Mouse (Mus musculus) gastrocnemius, adult 18-20 months (tissue): ENCODE results near the gene Rexo2. TPM values are rescaled to one million over a fixed set of nuclear protein-coding genes. Genes with fewer than 3 reads are reported as not detected.
A peak's percentile ranks its signal among the peaks of the same experiment; 100 is the strongest.
"Not testable (repeated sequence)": the region's sequence is repeated elsewhere in the genome, so short reads cannot be mapped to it uniquely, and the experiment has no call there.

Experiments used
- DNase-seq: peaks from one replicate; pipeline ENCODE4 v3.0.0; 2021; ENCODE audit warnings: low spot score
- total RNA-seq, 2 experiments: library from RNA; stranded (reverse); gene quantifications; 2 replicates each; pipeline ENCODE4 v1.2.3; 2021

Gene Rexo2
- total RNA-seq, 2 experiments from 2014 or later, result 65.9 to 69.0 TPM

DNA sequence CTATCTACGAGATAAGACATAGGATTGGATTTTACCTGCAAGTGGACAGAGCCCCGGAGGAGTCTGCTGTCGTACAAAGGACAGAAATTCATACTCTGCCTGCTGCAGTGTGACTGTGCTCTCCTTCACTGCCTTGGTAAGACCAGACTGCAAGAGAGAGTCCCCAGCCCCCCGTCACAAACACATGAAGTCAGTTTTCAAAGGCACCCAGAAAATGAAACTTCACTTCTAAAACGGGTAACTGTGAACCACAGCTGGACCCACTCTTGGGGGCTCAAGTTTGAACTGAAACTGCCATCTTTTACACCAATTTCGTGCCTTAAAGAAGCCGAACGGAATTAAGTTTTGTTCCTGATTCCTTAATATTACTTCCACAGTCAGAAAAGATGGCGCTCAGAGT lies 6.1 kb downstream of the Rexo2 start:
- no peak for DNase-seq

DNA sequence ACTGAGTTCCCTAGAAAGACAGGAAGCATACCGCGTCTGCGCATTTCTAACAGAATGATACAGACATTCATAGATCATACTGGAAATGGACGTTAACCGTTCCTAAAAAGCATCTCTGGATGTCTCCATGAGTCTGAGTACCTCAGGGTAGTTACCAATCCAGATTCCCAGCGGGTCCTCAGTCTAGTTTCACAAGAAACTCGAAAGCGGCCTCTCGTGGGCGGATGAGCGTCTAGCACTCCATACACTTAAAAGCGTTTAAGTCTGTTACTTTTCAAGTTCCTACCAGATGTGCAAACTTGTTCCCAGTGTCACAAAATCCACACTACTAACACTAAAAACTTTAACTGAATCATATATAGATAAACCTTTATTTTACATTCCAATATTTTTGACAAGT lies 7.3 kb downstream of the Rexo2 start:
- DNase-seq, result no peak

DNA sequence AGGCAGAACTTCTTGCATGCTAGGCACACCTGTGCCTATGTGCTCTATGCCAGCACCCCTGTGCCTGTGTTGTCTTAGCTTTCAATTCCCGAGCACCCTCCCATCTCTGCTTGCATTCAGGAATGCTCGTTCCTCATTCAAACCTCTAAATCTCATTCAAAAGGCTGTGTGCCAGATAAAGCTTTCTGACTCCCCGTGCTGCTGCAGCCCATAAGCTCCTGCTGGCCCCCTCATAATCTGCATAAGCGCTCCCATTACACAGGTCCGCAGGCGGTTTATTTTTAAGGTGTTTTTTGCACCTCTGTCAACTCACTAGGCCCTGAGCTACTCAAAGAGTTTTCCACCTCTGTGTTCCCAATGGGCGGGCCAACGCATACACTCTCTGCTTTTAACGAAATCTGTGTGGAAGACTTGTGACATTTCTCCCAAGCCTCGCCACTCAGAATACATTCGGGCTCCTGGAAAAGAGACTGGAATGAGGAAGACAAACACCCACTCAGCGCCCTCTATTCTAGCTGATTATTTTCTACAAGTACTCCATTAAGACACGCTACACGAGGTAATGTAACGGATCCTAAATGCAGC lies 7.9 kb downstream of the Rexo2 start:
- DNase-seq, result no peak

DNA sequence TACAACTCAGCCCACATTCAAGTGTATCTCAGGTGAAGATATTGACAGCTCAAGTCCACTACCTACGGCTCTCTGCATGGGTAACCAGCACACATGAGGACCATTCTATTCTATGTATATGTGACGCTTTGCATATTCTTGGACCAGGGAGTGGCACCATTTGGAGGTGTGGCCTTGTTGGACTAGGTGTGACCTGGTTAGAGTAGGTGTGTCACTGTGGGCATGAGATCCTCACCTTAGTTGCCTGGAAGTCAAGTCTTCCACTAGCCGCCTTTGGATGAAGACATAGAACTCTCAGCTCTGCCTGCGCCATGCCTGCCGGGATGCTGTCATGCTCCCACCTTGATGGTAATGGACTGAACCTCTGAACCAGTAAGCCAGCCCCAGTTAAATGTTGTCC lies 13.0 kb downstream of the Rexo2 start:
- DNase-seq, result not testable (repeated sequence)

DNA sequence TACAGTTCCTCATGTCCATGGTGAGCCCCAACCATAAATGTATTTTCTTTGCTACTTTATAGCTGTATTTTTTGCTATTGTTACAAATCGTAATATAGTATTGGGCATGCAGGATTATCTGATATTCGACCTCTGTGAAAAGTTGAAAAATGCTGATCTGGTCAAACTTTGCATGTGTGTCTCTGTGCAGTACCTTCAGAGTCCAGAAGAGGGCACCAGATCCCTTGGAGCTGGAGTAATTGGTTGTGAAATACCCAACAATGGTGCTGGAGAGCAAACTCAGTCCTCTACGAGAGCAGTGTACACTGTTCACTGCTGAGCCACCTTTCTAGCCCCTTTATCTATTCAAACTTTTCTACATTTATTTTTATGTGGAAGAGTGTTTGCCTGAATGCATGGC lies 13.6 kb downstream of the Rexo2 start:
- peak; percentile 78 for DNase-seq

DNA sequence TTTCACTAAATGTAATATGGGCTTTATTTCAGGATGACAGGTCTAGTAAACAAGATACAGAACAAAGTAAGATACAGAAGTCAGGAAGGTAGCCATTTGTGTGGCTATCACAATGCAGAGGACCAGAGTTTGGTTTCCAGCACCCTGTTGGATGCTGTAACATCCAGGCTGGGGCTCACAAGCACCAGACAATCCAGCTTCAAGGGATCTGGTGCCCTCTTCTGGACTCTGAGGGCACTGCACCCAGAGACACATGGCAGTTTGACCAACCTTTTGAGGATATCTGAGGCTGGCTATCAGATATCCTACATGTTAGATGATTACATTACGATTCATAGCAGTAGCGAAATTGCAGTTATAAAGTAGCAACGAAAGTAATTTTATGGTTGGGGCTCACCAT lies 14.8 kb downstream of the Rexo2 start:
- no peak for DNase-seq

DNA sequence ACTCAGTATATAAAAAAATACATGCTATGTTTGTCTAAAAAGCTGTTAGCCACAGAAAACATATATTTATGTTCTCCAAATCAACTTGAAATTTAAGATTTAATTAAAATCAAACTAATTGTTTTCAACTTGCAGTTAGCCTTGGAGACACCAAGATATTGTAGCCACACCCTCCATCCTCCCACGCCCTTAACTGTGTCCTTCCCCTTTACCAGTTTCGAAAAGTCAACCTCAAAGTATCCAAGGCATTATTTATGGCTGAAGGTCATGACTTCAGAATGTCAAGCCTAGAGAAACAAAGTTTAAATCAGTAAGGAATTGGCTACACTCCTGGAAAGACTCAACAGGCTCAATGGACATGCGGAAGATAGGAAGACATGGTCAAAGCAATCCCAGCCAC lies 18.9 kb downstream of the Rexo2 start:
- no peak for DNase-seq

DNA sequence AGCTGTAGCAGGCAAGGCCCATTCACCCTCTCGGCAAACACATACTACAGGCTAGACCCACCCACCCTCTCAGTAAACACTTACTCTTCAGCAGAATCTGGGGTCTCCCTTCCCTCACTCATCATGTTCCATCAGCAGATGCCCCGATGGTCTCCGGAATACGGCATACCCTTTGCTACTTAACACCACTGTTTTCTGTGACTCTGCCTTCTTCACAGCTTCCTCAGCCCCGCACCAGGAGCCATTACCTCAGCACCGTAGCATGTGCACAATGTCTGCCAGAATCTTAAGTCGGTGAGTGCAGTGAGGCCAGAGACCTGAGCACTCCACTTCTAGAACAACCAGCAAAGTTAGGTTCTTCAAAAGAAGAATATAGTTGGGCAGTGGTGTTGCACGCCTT lies 19.7 kb downstream of the Rexo2 start:
- DNase-seq, result no peak

DNA sequence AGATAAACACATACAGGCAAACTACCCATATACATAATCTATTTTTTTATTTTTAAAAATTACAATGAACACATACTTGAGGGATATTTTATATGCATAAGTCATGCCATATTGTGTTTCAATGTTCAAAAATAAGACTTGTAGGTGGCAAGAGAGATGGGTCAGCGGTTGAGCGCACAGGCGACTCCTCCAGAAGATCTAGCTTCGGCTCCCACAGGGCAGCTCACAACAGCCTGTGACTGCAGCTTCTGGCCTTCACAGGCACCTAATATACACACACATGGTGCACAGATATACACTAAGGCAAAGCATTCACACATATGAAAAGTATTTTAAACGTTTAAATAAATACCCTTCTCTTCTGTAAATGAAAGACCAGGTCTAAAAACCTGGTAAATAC lies 21.0 kb downstream of the Rexo2 start:
- DNase-seq, result no peak

DNA sequence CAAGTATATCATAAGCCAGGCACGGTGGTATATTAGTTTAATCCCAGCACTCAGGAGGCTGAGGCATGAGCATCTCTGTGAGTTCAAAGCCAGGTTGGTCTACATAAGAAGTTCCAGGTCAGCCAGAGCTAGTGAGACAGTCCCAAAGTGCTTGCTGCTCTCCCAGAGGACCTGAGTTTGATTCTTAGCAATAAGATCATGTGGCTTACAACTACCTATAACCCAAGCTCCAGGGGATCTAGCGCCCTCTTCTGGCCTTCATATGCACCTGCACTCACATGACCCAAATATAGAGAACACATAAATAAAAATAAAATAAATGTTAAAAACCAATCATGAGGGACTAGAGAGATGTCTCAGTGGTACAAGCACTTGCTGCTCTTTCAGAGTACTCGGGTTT lies 21.5 kb downstream of the Rexo2 start:
- no peak for DNase-seq

DNA sequence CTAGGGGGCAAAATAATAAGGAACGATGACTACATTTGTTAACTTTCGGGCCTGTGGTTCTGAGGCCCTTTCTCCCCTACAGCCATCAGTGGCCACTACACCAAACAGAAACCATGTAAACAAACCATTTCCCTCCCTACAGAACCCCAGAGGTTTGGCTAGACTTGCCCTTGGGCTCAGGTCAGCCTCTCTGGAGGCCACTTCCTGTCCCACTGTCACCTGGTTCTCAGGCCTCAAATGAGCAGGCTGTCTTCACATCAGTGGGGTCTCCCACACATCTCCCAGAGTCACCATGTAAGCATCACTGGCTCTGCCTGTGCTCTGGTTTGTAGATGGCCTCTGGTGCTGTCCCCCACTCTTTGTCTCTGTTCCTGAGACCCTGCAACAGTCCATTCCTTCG lies 24.5 kb downstream of the Rexo2 start:
- no peak for DNase-seq

DNA sequence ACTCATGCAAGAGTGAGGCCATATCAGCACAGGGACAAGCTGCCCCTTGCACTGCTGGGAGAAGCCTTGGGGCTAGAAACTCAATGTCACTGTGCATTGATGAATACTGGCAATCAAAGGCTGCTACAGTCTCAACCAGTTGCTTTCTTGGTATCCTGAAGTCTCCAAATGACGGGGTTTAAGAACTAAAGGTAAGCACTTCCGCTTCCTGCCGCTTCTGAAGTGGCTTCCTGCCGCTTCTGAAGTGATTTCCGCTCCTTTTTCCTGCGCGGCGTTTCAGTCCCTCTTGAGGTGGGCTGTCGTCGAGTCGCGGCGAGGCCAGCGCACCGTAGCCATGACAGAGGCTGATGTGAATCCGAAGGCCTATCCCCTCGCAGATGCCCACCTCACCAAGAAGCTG lies 30.4 kb downstream of the Rexo2 start:
- no peak for DNase-seq

DNA sequence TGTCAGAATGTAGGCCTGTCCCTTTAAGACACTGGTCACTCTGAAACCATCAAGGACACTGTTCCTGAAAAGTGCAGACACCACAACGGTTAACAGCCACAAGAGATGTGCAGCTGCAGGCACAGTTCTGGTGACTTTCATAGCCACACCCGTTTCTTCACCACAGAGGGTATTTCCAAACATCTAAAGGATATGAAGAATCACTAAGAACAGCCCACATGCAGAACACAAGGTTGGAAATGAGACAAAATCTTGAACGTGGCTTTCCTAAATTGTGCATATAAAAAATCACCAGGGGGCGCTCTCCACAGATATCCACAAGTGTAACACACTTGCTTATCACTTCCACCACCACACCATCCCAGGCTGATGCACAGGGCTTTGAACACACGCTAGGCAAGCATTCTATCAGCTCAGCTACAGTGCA lies 32.6 kb downstream of the Rexo2 start:
- DNase-seq, result peak; percentile 34

DNA sequence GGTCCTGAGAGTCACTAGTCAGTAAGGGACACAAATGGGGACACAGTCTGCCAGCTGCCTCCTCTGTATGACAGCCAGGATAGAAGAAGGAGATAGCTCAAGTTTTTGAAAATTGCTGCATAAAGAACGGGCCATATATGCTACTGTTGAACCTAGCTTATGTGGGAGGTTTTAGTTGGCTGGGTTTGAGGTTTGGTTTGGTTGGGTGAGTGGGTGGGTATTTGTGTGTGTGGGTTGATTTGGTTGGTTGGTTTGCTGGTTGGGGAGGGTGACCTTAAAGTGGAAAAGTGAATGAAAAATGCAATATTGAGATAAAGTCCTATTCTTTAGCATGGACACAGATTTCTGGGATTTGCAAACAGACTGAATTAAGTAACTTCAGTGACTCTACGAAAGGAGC lies 35.6 kb downstream of the Rexo2 start:
- no peak for DNase-seq

DNA sequence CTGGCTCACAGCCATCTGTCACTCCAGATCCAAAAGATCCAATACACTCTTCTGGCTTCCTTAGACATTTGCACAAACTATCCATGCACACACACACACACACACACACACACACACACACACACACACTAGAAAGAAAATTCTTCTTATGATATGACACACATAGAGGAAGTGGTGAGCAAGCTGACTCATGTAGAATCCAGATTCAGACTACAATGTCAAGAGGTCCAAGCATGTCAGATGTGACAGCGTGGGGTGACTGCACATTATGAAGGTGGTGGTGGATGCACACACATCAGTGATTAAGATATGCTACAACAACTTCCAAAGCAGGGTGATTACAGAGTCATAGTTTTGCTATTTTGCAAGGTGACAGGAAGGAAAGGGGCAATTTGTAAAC lies 36.5 kb downstream of the Rexo2 start:
- DNase-seq, result no peak

DNA sequence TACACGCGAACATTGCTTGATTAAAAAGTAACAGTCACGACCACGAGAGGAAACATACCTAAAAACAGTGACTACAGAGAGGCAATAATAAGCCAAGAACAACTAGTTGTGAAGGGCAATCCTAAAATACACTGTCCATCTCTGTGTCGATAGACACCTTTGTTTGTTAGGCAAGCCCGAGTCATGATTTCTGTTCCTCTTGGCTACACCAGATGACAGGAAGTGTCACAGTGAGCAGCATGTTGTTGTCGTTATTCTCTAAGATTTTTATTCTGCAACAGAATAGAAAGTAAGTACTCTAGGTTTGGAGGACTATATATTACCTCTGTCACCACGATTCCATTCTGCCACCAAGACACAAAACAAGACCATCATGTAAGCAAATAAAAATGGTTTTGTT lies 48.0 kb downstream of the Rexo2 start:
- DNase-seq, result no peak

DNA sequence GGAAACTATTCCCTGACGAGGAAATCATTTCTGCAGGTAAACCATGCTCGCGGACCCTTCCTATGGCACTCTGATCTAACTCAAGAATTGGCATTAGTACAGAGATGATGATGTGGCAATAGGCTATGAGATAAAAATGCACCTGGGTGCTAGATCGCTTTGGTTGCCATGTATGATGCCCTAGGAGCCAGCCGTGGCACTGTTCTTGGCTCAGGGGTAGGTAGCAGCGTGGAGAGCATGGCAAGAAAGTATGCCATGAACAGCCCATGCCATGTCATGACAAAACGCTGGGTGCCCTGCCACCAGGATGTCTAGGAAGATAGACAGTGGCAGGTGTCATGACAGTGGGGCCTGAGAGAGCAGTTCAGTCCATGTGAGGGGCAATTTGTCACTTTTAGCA lies 53.2 kb downstream of the Rexo2 start:
- no peak for DNase-seq

DNA sequence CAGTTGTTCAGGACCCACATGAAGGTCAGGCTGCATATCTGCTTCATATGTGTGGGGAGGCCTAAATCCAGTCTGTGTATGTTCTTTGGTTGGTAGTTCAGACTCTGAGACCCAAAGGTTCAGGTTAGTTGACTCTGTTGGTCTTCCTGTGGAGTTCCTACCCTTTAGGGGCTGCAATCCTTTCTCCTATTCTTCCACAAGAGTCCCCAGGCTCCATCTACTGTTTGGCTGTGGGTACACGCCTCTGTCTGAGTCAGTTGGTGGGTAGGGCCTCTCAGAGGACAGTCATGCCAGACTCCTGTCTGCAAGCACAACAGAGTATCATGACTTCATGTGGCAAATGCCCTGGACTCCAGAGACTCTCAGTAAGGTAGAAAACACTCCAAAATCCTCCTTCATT lies 57.2 kb downstream of the Rexo2 start:
- no peak for DNase-seq

DNA sequence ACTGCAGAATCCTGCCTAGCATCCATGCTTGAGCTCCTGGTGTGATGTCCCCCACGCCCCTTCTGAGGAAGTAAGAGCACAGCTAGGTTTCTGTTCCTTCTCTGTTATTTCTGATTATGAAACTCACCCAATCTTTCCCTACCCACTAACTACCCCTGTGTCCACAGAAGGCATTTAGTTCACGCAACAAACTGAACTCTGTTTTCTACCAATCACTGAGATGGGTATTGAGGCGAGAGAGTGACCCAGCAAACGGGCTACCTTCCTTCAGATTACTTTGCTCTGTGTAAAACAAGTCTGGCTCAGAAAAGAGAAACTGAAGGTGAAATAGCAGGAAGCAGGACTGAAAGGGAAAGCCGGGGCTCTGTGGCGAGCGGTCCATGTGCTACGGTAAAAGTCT lies 58.0 kb downstream of the Rexo2 start:
- no peak for DNase-seq

DNA sequence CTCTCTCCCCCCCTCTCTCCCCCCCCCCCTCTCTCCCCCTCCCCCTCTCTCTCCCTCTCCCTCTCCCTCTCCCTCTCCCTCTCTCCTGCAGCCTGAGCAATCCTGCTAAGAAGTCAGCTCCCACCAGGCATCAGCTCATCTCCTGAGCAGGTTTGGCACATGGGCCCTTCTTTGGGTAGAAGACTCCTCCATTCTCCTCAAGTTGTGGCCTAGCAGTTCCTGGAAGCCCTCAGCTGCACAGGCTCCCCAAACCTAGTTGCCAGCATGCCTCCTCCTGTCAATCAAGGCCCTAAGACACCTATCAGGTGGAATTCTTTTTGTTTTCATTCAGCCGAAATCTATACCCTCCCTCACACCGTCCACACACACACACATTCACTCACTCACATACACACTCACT lies 58.9 kb downstream of the Rexo2 start:
- DNase-seq, result no peak

DNA sequence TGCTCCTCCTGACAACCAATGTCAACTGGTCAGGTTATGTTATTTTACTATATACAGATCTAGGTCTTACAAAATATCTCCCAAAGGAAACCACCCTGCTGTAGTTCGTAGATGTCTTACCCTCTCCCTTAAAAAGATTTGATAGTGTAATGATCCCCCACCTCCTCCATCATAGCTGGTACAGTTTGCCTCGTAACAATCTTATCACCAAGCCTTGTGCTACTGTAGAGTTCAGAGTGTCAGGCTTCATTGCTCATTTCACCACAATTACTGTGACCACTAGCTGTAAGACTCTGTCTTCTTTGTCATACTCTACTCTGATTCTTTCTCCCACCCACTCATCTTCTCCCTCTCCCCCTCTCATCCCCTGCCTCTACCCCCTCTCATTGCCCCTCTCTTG lies 59.4 kb downstream of the Rexo2 start:
- DNase-seq, result no peak

DNA sequence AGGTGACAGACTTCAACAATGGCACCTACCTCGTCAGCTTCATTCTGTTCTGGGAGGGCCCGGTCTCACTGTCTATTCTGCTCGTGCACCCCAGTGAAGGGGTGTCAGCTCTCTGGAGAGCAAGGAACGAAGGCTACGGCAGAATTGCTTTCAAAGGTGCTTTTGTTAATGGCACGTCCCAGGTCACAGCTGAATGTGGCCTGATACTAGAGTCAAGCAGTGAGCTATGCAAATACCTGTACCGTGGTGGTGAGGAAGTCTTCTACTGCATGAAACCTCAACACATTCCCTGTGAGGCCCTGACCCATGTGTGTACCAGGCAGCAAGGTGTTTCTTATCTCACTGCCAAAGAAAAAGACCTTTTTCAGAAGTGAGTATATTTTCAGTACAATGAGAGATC lies 60.0 kb downstream of the Rexo2 start:
- no peak for DNase-seq

DNA sequence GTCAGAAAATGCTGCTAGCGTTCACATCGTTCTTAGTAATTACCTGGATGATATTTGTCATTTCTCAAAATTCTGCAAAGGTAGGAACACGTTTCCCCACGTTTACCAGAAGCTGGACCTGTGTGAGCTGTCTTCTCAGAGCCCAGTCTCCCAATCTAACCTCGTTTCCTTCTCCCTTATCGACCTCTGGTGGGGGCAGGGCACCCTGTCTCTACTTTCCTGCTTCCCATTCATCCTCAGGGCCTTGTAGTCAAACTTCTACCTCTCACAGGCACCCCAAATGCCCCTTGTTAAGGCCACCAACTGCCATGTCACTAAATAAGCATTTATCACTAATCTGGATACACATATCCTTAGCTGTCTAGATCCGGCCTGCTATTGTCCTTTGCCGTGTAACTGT lies 61.6 kb downstream of the Rexo2 start:
- no peak for DNase-seq
